Mouse (Mus musculus) naive thymus-derived CD4-positive, alpha-beta T cell, adult 2 months (primary cell): ENCODE results near the gene Cygb.
"Not testable (repeated sequence)": the region's sequence is repeated elsewhere in the genome, so short reads cannot be mapped to it uniquely, and the experiment has no call there.

Experiments
- DNase-seq: peaks from one replicate; pipeline ENCODE4 v3.0.0-alpha.2; 2011; ENCODE audit warnings: low read depth

The Cygb gene

GRCm38 (mm10) chr11:116674616-116675379 is 20.7 kb upstream of the Cygb start:
- DNase-seq, result no peak

GRCm38 (mm10) chr11:116673410-116673809 is 19.3 kb upstream of the Cygb start:
- DNase-seq, result no peak

- DNase-seq, result no peak
These were observed 18.5 kb upstream of the Cygb start for GRCm38 (mm10) chr11:116672595-116672994.

- DNase-seq, result no peak
These were observed 17.8 kb upstream of the Cygb start for GRCm38 (mm10) chr11:116671845-116672434.

- peak; percentile 100 for DNase-seq
These were observed 17.2 kb upstream of the Cygb start for GRCm38 (mm10) chr11:116671112-116671844.

- no peak for DNase-seq
These were observed 16.3 kb upstream of the Cygb start for GRCm38 (mm10) chr11:116670386-116670785.

- peak; percentile 74 for DNase-seq
These were observed 15.8 kb upstream of the Cygb start for GRCm38 (mm10) chr11:116669787-116670365.

- no peak for DNase-seq
These were observed 15.2 kb upstream of the Cygb start for GRCm38 (mm10) chr11:116669316-116669715.

- no peak for DNase-seq
These were observed 14.7 kb upstream of the Cygb start for GRCm38 (mm10) chr11:116668839-116669238.

GRCm38 (mm10) chr11:116668381-116668825 is 14.3 kb upstream of the Cygb start:
- no peak for DNase-seq

GRCm38 (mm10) chr11:116667930-116668329 is 13.8 kb upstream of the Cygb start:
- DNase-seq, result no peak

- not testable (repeated sequence) for DNase-seq
These were observed 12.9 kb upstream of the Cygb start for GRCm38 (mm10) chr11:116667012-116667411.

- DNase-seq, result no peak
These were observed 12.5 kb upstream of the Cygb start for GRCm38 (mm10) chr11:116666566-116666965.

- DNase-seq, result no peak
These were observed 11.2 kb upstream of the Cygb start for GRCm38 (mm10) chr11:116665289-116665688.

GRCm38 (mm10) chr11:116661948-116662377 is 7.8 kb upstream of the Cygb start:
- DNase-seq, result no peak

GRCm38 (mm10) chr11:116661291-116661947 is 7.3 kb upstream of the Cygb start:
- no peak for DNase-seq

- no peak for DNase-seq
These were observed 6.1 kb upstream of the Cygb start for GRCm38 (mm10) chr11:116660181-116660580.

GRCm38 (mm10) chr11:116659027-116659621 is 5.0 kb upstream of the Cygb start:
- no peak for DNase-seq

- no peak for DNase-seq
These were observed 4.1 kb upstream of the Cygb start for GRCm38 (mm10) chr11:116658238-116658637.

GRCm38 (mm10) chr11:116657311-116658223 is 3.5 kb upstream of the Cygb start:
- DNase-seq, result no peak
